Mouse (Mus musculus) right cerebral cortex, postnatal 36 days (tissue): Measurements from ENCODE around the gene Ndufaf3.

Experiments used
- DNase-seq, 2 experiments: peaks; one replicate each; pipeline ENCODE4 v3.0.0; 2022; ENCODE audit warnings: low spot score in 2 of 2, mixed read lengths in 1 of 2

Ndufaf3 gene

DNA sequence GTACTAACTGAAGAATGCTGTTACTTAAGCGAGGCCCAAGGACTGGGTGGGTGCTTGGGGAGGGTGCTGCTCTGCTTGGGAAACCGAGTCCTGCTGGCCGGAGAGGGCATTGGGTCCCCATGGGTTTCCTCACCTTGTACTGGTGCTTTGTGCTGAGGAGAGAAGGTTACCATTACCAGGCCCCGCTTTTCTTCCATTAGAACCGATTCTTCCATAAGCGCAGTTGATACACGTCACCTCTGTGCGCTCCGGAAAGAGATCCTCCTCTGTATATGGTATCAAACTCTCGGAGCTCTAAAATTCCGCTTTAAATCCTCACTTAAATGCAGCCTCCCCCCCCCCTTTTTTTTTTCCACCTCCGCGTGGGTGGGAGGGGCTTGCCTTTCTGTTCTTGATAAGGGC is 49.3 kb downstream of the Ndufaf3 start:
- peak; percentile 32 to 41 for DNase-seq

- peak; percentile 71 to 74 for DNase-seq
These were observed 49.8 kb downstream of the Ndufaf3 start for GRCm38 (mm10) chr9:108517253-108517930.

- peak; percentile 91 to 93 for DNase-seq
These were observed 50.6 kb downstream of the Ndufaf3 start, which contains the start of gene Qrich1 for GRCm38 (mm10) chr9:108516380-108517251. Gene Qrich1 (plus strand): TSS chr9:108516806.
